Mouse (Mus musculus) lung, adult 18-20 months (tissue): ENCODE data around the gene Capn11.
"Not testable (repeated sequence)": the region's sequence is repeated elsewhere in the genome, so short reads cannot be mapped to it uniquely, and the experiment has no call there.

Experiments
- DNase-seq, 2 experiments: peaks; one replicate each; pipeline ENCODE4 v3.0.0; 2022; ENCODE audit warnings: mixed read lengths in 2 of 2

Gene Capn11

GRCm38 (mm10) chr17:45626577-45627134 lies 32.5 kb downstream of the Capn11 start:
- peak; percentile 63 to 73 for DNase-seq

- not testable (repeated sequence) for DNase-seq
These were observed 35.7 kb downstream of the Capn11 start for GRCm38 (mm10) chr17:45623425-45623824.

- peak; percentile 34 to 49 for DNase-seq
These were observed 39.5 kb downstream of the Capn11 start for GRCm38 (mm10) chr17:45619386-45620256.

- peak; percentile 67 to 74 for DNase-seq
These were observed 40.2 kb downstream of the Capn11 start for GRCm38 (mm10) chr17:45618941-45619385.

- DNase-seq, result no peak
These were observed 41.5 kb downstream of the Capn11 start for GRCm38 (mm10) chr17:45617655-45618054.

GRCm38 (mm10) chr17:45616679-45617078 lies 42.4 kb downstream of the Capn11 start:
- no peak for DNase-seq

- DNase-seq, result no peak
These were observed 43.0 kb downstream of the Capn11 start for GRCm38 (mm10) chr17:45616046-45616650.

GRCm38 (mm10) chr17:45612921-45613320 lies 46.2 kb downstream of the Capn11 start:
- DNase-seq, result no peak

GRCm38 (mm10) chr17:45612008-45612407 lies 47.1 kb downstream of the Capn11 start:
- DNase-seq, result no peak

GRCm38 (mm10) chr17:45610144-45610866 lies 48.8 kb downstream of the Capn11 start:
- peak in 1 of 2 experiments; percentile 50 for DNase-seq

- DNase-seq, result no peak
These were observed 50.7 kb downstream of the Capn11 start for GRCm38 (mm10) chr17:45608396-45608795.

- DNase-seq, result no peak
These were observed 51.9 kb downstream of the Capn11 start for GRCm38 (mm10) chr17:45606992-45607879.

GRCm38 (mm10) chr17:45602984-45603383 lies 56.1 kb downstream of the Capn11 start:
- no peak for DNase-seq

- no peak for DNase-seq
These were observed 57.2 kb downstream of the Capn11 start, which contains the start of gene Mymx for GRCm38 (mm10) chr17:45601877-45602304. TSS of gene Mymx (minus strand) at chr17:45602102.

- DNase-seq, result no peak
These were observed 57.8 kb downstream of the Capn11 start for GRCm38 (mm10) chr17:45601325-45601724.

GRCm38 (mm10) chr17:45600267-45600666 lies 58.9 kb downstream of the Capn11 start:
- no peak for DNase-seq

- peak; percentile 77 to 85 for DNase-seq
These were observed 59.5 kb downstream of the Capn11 start, which contains the start of gene Slc29a1 for GRCm38 (mm10) chr17:45599446-45600242. TSS of gene Slc29a1 (minus strand) at chr17:45599606.

GRCm38 (mm10) chr17:45598891-45599290 lies 60.2 kb downstream of the Capn11 start:
- DNase-seq, result no peak

- DNase-seq, result no peak
These were observed 60.7 kb downstream of the Capn11 start for GRCm38 (mm10) chr17:45598376-45598775.

- DNase-seq, result no peak
These were observed 61.3 kb downstream of the Capn11 start for GRCm38 (mm10) chr17:45597787-45598186.
